Mouse (Mus musculus) frontal cortex, postnatal 14 days (tissue): ENCODE measurements at regions not wholly inside any gene's neighbourhood (a gene's known extent, or its start where the extent isn't known, plus 50 kb on each side); places are given as distances from the start of the nearest gene placed in this dataset.

Experiments
- DNase-seq, 2 experiments: peaks; one replicate each; pipeline ENCODE4 v3.0.0; 2022; ENCODE audit warnings: low spot score in 2 of 2

DNA sequence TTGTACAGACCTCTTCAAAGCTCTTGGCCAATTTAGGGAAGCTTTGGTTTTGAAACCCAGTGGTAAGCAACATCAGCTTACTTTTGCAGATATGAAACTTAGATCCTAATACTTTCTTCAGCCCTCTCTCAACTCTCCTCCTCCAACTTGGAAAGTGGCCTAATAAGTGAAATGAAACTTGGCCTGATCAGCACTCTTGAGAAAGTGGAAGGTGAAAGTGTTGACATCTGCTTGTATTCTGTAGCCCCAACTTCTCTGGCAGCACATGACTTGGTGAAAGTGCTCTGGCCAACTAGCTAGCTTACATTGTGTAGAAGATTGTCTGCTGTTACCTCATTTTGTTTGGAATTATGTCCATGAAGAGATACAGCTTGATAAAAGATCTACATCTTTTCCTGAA, 61.1 kb upstream of the Prdm1 start:
- DNase-seq: no peak

DNA sequence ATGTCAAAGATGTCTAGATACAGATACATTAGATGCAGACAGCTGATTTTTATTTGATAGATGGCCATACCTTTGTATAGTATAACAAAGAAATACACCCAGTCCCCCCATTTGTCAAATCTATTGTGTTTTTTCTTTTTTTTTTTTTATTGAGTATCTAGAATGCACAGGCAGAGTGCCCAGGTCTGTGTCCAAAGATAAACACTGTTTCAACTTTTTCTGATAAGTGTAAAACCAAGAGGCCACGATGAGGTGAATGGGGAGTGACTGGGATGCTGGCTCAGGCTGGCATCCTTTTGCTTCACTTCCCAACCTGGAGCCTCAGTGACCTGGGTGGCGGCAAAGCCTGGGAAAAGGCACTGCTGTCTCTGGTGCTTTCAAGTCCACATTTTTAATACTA, 54.4 kb upstream of the Prdm1 start:
- DNase-seq: no peak
